16 mouse cellular contexts compared by ENCODE assay signal in the genomic region with DNA sequence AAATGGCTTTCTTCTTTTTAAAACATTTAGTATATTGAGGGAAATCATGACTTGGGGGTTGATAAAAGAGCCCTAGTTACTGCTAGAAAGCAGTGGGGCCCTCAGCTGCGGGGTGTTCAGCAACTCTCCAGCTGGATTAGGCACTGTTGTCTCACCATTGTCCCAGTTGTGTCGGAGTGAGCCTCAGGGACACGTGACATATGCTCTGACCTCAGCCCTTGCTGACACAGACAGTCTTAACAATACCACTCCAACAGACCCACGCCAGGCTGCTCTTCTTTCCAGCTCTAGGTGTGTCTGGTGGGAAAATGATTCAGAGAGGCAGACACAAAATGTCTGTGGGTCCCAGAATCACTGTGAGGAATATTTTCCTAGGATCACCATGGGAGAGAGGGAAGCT.
DNase-seq lines count a peak whose midpoint lies in the region; ATAC-seq and TF ChIP-seq lines count a peak whose summit lies in the region.
"Had no signal": no experiment of that assay in that cellular context is flagged by ENCODE, and none has a peak within 500 bp of the region (broad histone marks: within the 10 kb centered on the region; RNA-seq: fewer than 3 reads in every experiment).

No protein-coding gene starts in this region.

- TF ChIP-seq CTCF in thymus, adult 2 months (IDR thresholded peaks at IDR 0.05; ENCODE audit: borderline replicate concordance, control insufficient read depth, extremely low read depth, insufficient read depth, low read length, poor library complexity) = no peak

- no peak overlapping the region for H3K4me3 ChIP-seq in kidney, embryonic 16.5 days (ENCODE audit: low read length)
- H3K4me3 ChIP-seq in thymus, adult 2 months (ENCODE audit: control insufficient read depth, insufficient read depth, low read length) = no peak overlapping the region
- H3K4me3 ChIP-seq: erythroblast, embryonic 14.5 days; limb, embryonic 10.5 days; stomach, embryonic 15.5 days had no signal

- 0 out of 2 replicates have a peak, but pooled peaks cover 3% of the 10 kb centered on the region for H3K4me1 ChIP-seq in kidney, embryonic 16.5 days (ENCODE audit: insufficient read depth, low read length)
- peaks cover 14% of the 10 kb centered on the region for H3K4me1 ChIP-seq in thymus, adult 2 months (replicated peaks; ENCODE audit: control insufficient read depth, insufficient read depth, low read length)

- no peaks in the 10 kb centered on the region for H3K9me3 ChIP-seq in kidney, embryonic 16.5 days (ENCODE audit: low read length)
- H3K9me3 ChIP-seq: limb, embryonic 10.5 days; stomach, embryonic 15.5 days had no signal

- peak; percentile 54 for DNase-seq in embryo, embryonic 10 days (ENCODE audit: low spot score)
- DNase-seq in embryo, embryonic 9.5 days (ENCODE audit: extremely low spot score) = no peak
- no peak for DNase-seq in kidney, postnatal 14 days
- no peak for DNase-seq in thymus, adult 2 months
- DNase-seq in thymus, postnatal 25 days = no peak
- no peak for DNase-seq in left cerebral cortex, postnatal 25 days (ENCODE audit: low spot score in 2 of 2)
- DNase-seq in right cerebral cortex, postnatal 4 days = no peak
- DNase-seq: adrenal gland, postnatal 36 days; cerebellum, adult 11 months; heart, adult 18-20 months; kidney, postnatal 25 days had no signal

- ATAC-seq in kidney, embryonic 16.5 days (ENCODE audit: low FRiP score, low TSS enrichment) = no peak

- intact Hi-C loops in left cerebral cortex, postnatal 25 days (cut with DNase I) = no loop called here

- no peaks in the 10 kb centered on the region for H3K27me3 ChIP-seq in kidney, embryonic 16.5 days (ENCODE audit: insufficient read depth, low read length)
- no peaks in the 10 kb centered on the region for H3K27me3 ChIP-seq in thymus, adult 2 months (ENCODE audit: control insufficient read depth, insufficient read depth, low read length)
- H3K27me3 ChIP-seq: stomach, embryonic 15.5 days had no signal

- 52% methylated on average over 4 of the region's 4 CpGs for WGBS in kidney, embryonic 16.5 days
- WGBS in thymus, adult 2 months = 65% methylated on average over 4 of the region's 4 CpGs

- TF ChIP-seq POLR2A in thymus, adult 2 months (IDR thresholded peaks at IDR 0.05; ENCODE audit: control insufficient read depth, extremely low read depth, insufficient read depth, low read length, poor library complexity) = no peak

- 0 out of 2 replicates have a peak overlapping the region, but pooled peaks have one; percentile 43 for H3K27ac ChIP-seq in kidney, embryonic 16.5 days (ENCODE audit: low read length)
- peak overlapping the region; percentile 47; the same call in 1 of the 2 replicates for H3K27ac ChIP-seq in thymus, adult 2 months (ENCODE audit: control insufficient read depth, insufficient read depth, low read length)
- H3K27ac ChIP-seq: limb, embryonic 10.5 days; stomach, embryonic 15.5 days had no signal

- no peaks in the 10 kb centered on the region for H3K36me3 ChIP-seq in kidney, embryonic 16.5 days (ENCODE audit: insufficient read depth, low read length)
- no peaks in the 10 kb centered on the region for H3K36me3 ChIP-seq in thymus, adult 2 months (ENCODE audit: control insufficient read depth, insufficient read depth, low read length)
- H3K36me3 ChIP-seq: limb, embryonic 10.5 days; stomach, embryonic 15.5 days had no signal

- no peak overlapping the region for H3K9ac ChIP-seq in kidney, embryonic 16.5 days (replicated peaks; ENCODE audit: low read length)
- H3K9ac ChIP-seq: lung, embryonic 14.5 days; stomach, embryonic 15.5 days had no signal

- H3K4me2 ChIP-seq in kidney, embryonic 16.5 days (replicated peaks; ENCODE audit: low read depth, low read length) = no peak overlapping the region
- H3K4me2 ChIP-seq: lung, embryonic 14.5 days; stomach, embryonic 15.5 days had no signal
